Mouse (Mus musculus) granulocyte monocyte progenitor cell, adult 5-6 weeks (primary cell): ENCODE results near the gene Lce6a. TPM values are rescaled to one million over a fixed set of nuclear protein-coding genes. Genes with fewer than 3 reads are reported as not detected.

Experiments
- ATAC-seq: replicated peaks from 2 replicates; pipeline ENCODE4 v1.8.0; 2016; ENCODE audit warnings: mild to moderate bottlenecking, moderate TSS enrichment, inconsistent platforms; ENCODE audit not compliant: poor library complexity, severe bottlenecking
- total RNA-seq, 2 experiments: library from RNA; stranded (forward) in 1 of 2; stranded (reverse) in 1 of 2; fragments of 200-712, 200-1000 nt in 1 of 2; fragments of >200 nt in 1 of 2; fragmentation: Nextera tagmentation in 1 of 2; gene quantifications; 2 replicates each; pipeline ENCODE4 v1.2.3; 2014 to 2017

Lce6a gene
- total RNA-seq, 2 experiments from 2014 or later = not detected

DNA sequence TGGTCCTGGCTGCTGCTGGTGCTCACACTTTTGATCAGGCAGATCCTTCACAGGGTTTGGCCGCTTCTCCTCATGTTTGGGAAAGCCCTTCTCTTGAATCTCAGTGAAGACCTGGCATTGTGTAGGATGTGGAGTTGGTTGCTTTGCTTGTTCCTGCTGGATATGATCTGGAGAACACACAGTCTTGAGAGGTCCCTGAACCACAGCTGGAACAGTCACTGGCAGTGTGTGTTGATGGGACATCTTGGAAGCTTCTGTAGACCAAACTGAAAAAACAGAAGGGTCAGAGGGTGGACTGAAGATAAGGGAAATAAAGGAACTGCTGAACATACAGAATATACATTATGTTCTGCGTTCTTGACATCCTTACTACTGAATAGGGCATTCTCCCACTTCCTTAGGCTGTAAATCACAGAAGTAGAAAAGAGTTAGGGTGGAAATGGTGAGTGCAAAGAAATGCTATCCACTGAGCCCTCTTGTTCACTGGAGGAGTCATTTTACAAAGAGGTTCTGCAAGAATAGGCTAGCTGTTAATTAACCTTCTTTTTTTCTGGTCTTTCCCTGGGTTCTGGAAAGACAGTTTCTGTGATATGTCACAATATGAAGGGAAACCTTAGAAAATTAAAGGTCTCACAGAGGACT lies 48.8 kb downstream of the Lce6a start:
- ATAC-seq = no peak

Other genes with a start within 250 kb of the Lce6a start
- not detected in 2 replicates for gene Sprr2h, start 236.0 kb downstream of the Lce6a start, total RNA-seq (2014; fragmentation: Nextera tagmentation)
- not detected in 2 replicates for gene Sprr2h, start 236.0 kb downstream of the Lce6a start, total RNA-seq (2017)
- gene Sprr2i, start 213.7 kb downstream of the Lce6a start, total RNA-seq (2014; fragmentation: Nextera tagmentation) = not detected in 2 replicates
- gene Sprr2i, start 213.7 kb downstream of the Lce6a start, total RNA-seq (2017) = not detected in 2 replicates
- not detected in 2 replicates for gene Sprr2j-ps, start 203.6 kb downstream of the Lce6a start, total RNA-seq (2014; fragmentation: Nextera tagmentation)
- not detected in 2 replicates for gene Sprr2j-ps, start 203.6 kb downstream of the Lce6a start, total RNA-seq (2017)
- 5.2 and 10.9 TPM in 2 replicates for gene Gm9774, start 192.2 kb downstream of the Lce6a start, total RNA-seq (2014; fragmentation: Nextera tagmentation)
- gene Gm9774, start 192.2 kb downstream of the Lce6a start, total RNA-seq (2017) = 1.2 TPM in 2 replicates
- not detected in 2 replicates for gene Sprr2k, start 189.1 kb downstream of the Lce6a start, total RNA-seq (2014; fragmentation: Nextera tagmentation)
- not detected in 2 replicates for gene Sprr2k, start 189.1 kb downstream of the Lce6a start, total RNA-seq (2017)
- gene Sprr1b, start 182.9 kb downstream of the Lce6a start, total RNA-seq (2014; fragmentation: Nextera tagmentation) = not detected in 2 replicates
- not detected in 2 replicates for gene Sprr1b, start 182.9 kb downstream of the Lce6a start, total RNA-seq (2017)
- not detected in 2 replicates for gene Sprr3, start 162.9 kb downstream of the Lce6a start, total RNA-seq (2014; fragmentation: Nextera tagmentation)
- gene Sprr3, start 162.9 kb downstream of the Lce6a start, total RNA-seq (2017) = not detected in 2 replicates
- gene Sprr1a, start 135.8 kb downstream of the Lce6a start, total RNA-seq (2014; fragmentation: Nextera tagmentation) = not detected in 2 replicates
- gene Sprr1a, start 135.8 kb downstream of the Lce6a start, total RNA-seq (2017) = not detected in 2 replicates
- not detected in 2 replicates for gene Sprr4, start 121.2 kb downstream of the Lce6a start, total RNA-seq (2014; fragmentation: Nextera tagmentation)
- gene Sprr4, start 121.2 kb downstream of the Lce6a start, total RNA-seq (2017) = not detected in 2 replicates
- not detected in 2 replicates for gene 2310046K23Rik, start 87.1 kb downstream of the Lce6a start, total RNA-seq (2014; fragmentation: Nextera tagmentation)
- gene 2310046K23Rik, start 87.1 kb downstream of the Lce6a start, total RNA-seq (2017) = not detected in 2 replicates
- not detected in 2 replicates for gene Ivl, start 47.9 kb downstream of the Lce6a start, total RNA-seq (2014; fragmentation: Nextera tagmentation)
- gene Ivl, start 47.9 kb downstream of the Lce6a start, total RNA-seq (2017) = not detected in 2 replicates
- not detected in 2 replicates for gene Smcp, start 32.7 kb downstream of the Lce6a start, total RNA-seq (2014; fragmentation: Nextera tagmentation)
- not detected in 2 replicates for gene Smcp, start 32.7 kb downstream of the Lce6a start, total RNA-seq (2017)
- gene 2210017I01Rik, start 14.2 kb downstream of the Lce6a start, total RNA-seq (2014; fragmentation: Nextera tagmentation) = not detected in 2 replicates
- gene 2210017I01Rik, start 14.2 kb downstream of the Lce6a start, total RNA-seq (2017) = not detected in 2 replicates
- not detected in 2 replicates for gene Lce1a1, start 26.6 kb upstream of the Lce6a start, total RNA-seq (2014; fragmentation: Nextera tagmentation)
- not detected in 2 replicates for gene Lce1a1, start 26.6 kb upstream of the Lce6a start, total RNA-seq (2017)
- not detected in 2 replicates for gene Lce1b, start 35.3 kb upstream of the Lce6a start, total RNA-seq (2014; fragmentation: Nextera tagmentation)
- not detected in 2 replicates for gene Lce1b, start 35.3 kb upstream of the Lce6a start, total RNA-seq (2017)
- gene Lce1a2, start 48.7 kb upstream of the Lce6a start, total RNA-seq (2014; fragmentation: Nextera tagmentation) = not detected in 2 replicates
- not detected in 2 replicates for gene Lce1a2, start 48.7 kb upstream of the Lce6a start, total RNA-seq (2017)
- not detected in 2 replicates for gene Lce1c, start 57.6 kb upstream of the Lce6a start, total RNA-seq (2014; fragmentation: Nextera tagmentation)
- gene Lce1c, start 57.6 kb upstream of the Lce6a start, total RNA-seq (2017) = not detected in 2 replicates
- gene Lce1d, start 65.5 kb upstream of the Lce6a start, total RNA-seq (2014; fragmentation: Nextera tagmentation) = not detected in 2 replicates
- not detected in 2 replicates for gene Lce1d, start 65.5 kb upstream of the Lce6a start, total RNA-seq (2017)
- not detected in 2 replicates for gene Lce1e, start 87.4 kb upstream of the Lce6a start, total RNA-seq (2014; fragmentation: Nextera tagmentation)
- gene Lce1e, start 87.4 kb upstream of the Lce6a start, total RNA-seq (2017) = not detected in 2 replicates
- gene Lce1f, start 98.7 kb upstream of the Lce6a start, total RNA-seq (2014; fragmentation: Nextera tagmentation) = not detected in 2 replicates
- not detected in 2 replicates for gene Lce1f, start 98.7 kb upstream of the Lce6a start, total RNA-seq (2017)
- not detected in 2 replicates for gene Gm38119, start 117.4 kb upstream of the Lce6a start, total RNA-seq (2014; fragmentation: Nextera tagmentation)
- gene Gm38119, start 117.4 kb upstream of the Lce6a start, total RNA-seq (2017) = not detected in 2 replicates
- not detected in 2 replicates for gene Lce1g, start 130.7 kb upstream of the Lce6a start, total RNA-seq (2014; fragmentation: Nextera tagmentation)
- not detected in 2 replicates for gene Lce1g, start 130.7 kb upstream of the Lce6a start, total RNA-seq (2017)
- gene Lce1h, start 143.4 kb upstream of the Lce6a start, total RNA-seq (2014; fragmentation: Nextera tagmentation) = not detected in 2 replicates
- not detected in 2 replicates for gene Lce1h, start 143.4 kb upstream of the Lce6a start, total RNA-seq (2017)
- not detected in 2 replicates for gene Lce1i, start 157.2 kb upstream of the Lce6a start, total RNA-seq (2014; fragmentation: Nextera tagmentation)
- gene Lce1i, start 157.2 kb upstream of the Lce6a start, total RNA-seq (2017) = not detected in 2 replicates
- gene Lce1j, start 168.9 kb upstream of the Lce6a start, total RNA-seq (2014; fragmentation: Nextera tagmentation) = not detected in 2 replicates
- not detected in 2 replicates for gene Lce1j, start 168.9 kb upstream of the Lce6a start, total RNA-seq (2017)
- gene Lce1k, start 186.2 kb upstream of the Lce6a start, total RNA-seq (2014; fragmentation: Nextera tagmentation) = not detected in 2 replicates
- gene Lce1k, start 186.2 kb upstream of the Lce6a start, total RNA-seq (2017) = not detected in 2 replicates
- gene Kprp, start 205.6 kb upstream of the Lce6a start, total RNA-seq (2014; fragmentation: Nextera tagmentation) = not detected in 2 replicates
- gene Kprp, start 205.6 kb upstream of the Lce6a start, total RNA-seq (2017) = not detected in 2 replicates
- not detected in 2 replicates for gene Lce1l, start 229.6 kb upstream of the Lce6a start, total RNA-seq (2014; fragmentation: Nextera tagmentation)
- not detected in 2 replicates for gene Lce1l, start 229.6 kb upstream of the Lce6a start, total RNA-seq (2017)
- not detected in 2 replicates for gene 2310050C09Rik, start 248.6 kb upstream of the Lce6a start, total RNA-seq (2014; fragmentation: Nextera tagmentation)
- gene 2310050C09Rik, start 248.6 kb upstream of the Lce6a start, total RNA-seq (2017) = not detected in 2 replicates